Mouse (Mus musculus) layer of hippocampus, adult 2 months (tissue): ENCODE measurements around the gene Polr1b. TPM values are rescaled to one million over a fixed set of nuclear protein-coding genes. Genes with fewer than 3 reads are reported as not detected.

Source experiments
- DNase-seq, 2 experiments: peaks; one replicate each; pipeline ENCODE4 v3.0.0; 2022; ENCODE audit warnings: low spot score in 2 of 2
- H3K27ac ChIP-seq: fragments of 200-600 bp; 2 replicates; pipeline ENCODE4 v1.8.1; 2022
- H3K4me3 ChIP-seq: fragments of 200-600 bp; 2 replicates; pipeline ENCODE4 v1.8.1; 2022; ENCODE audit warnings: mild to moderate bottlenecking
- CTCF ChIP-seq: fragments of 200-600 bp; conservative IDR thresholded peaks from 2 replicates; pipeline ENCODE4 v1.8.1; 2022; ENCODE audit warnings: antibody characterized with exemption, mild to moderate bottlenecking, moderate library complexity
- total RNA-seq, 2 experiments: library from RNA; stranded (reverse); gene quantifications; 2 replicates each; pipeline ENCODE4 v1.2.3; 2021

The Polr1b gene
- total RNA-seq, 2 experiments from 2014 or later: 16.2 to 17.2 TPM

- DNase-seq: no peak
- no peak overlapping the region for H3K4me3 ChIP-seq
- no peak for TF ChIP-seq CTCF
- no peak overlapping the region for H3K27ac ChIP-seq
These were observed 19.7 kb upstream of the Polr1b start for GRCm38 (mm10) chr2:129081097-129081496.

- H3K27ac ChIP-seq: no peak overlapping the region
- no peak for TF ChIP-seq CTCF
- no peak overlapping the region for H3K4me3 ChIP-seq
- DNase-seq: no peak
These were observed 17.3 kb upstream of the Polr1b start for GRCm38 (mm10) chr2:129083514-129083913.

DNA sequence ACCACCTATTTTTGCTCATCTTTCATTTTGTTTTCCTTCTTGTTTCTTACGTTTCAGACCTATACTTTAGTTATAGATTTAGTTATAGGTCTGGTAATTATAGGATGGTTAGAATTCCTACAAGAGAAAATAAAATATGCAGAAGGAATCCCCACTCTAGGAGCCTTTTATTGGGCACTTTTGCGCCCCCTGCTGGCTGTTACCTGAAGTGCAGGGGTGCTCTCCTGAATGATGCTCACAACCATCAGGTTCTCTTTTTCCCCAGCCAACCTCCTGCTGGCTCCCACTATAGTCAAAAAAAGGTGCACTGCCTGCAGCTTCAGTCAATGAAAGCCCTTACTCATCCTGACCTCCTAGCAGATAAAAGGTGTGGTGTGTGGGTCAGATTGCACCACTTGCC, 15.8 kb upstream of the Polr1b start:
- peak; percentile 88 for TF ChIP-seq CTCF
- Histone ChIP-seq H3K4me3 (no peak overlapping the region), H3K27ac (no peak overlapping the region)
- peak in 1 of 2 experiments; percentile 40 for DNase-seq

- no peak for TF ChIP-seq CTCF
- no peak for DNase-seq
- no peak overlapping the region for H3K4me3 ChIP-seq
- H3K27ac ChIP-seq: no peak overlapping the region
These were observed 13.3 kb upstream of the Polr1b start for GRCm38 (mm10) chr2:129087520-129087919.

DNA sequence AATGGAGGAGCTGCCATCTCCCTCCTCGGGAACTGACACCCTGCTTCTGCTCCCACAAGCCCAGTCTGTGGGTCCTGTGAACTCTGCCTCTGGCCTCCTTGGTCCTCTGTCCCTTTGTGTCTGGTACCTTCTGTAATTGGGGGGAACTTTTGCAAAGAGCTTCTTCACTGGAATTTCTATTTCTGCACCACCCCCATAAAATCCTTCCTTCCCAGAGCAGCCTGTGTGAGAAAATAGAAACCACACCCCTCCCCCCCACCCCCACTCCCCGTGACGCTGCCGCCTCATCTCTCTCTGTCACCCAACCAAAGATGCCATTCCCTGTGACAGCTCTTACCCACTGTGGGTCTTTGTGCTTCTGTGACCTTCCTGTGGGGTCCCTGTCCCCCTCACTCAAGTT, 10.4 kb upstream of the Polr1b start:
- TF ChIP-seq CTCF: no peak
- Histone ChIP-seq H3K4me3 (no peak overlapping the region), H3K27ac (peak overlapping the region; percentile 4; the same call in 1 of the 2 replicates)
- DNase-seq: no peak

DNA sequence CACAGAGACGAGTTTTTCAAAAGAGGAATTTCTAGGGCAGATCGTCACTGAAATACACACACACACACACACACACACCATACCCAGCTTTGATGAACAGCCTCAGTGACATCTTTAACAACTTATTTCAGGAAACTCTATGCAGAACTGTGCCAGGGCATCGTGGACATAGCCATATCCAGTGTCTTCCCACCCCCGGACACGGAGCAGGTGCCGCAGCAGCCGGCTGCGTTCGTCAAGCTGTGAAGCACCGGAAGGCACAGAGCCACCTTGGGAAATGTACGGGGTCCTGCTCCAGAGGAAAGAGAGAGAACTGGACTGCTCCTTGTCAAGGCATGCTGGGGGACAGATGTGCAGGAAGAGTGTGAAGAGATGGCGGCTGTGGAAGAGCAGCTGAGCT, 8.0 kb upstream of the Polr1b start:
- Histone ChIP-seq H3K4me3 (no peak overlapping the region), H3K27ac (no peak overlapping the region)
- TF ChIP-seq CTCF: no peak
- no peak for DNase-seq

GRCm38 (mm10) chr2:129093926-129094724, 6.7 kb upstream of the Polr1b start:
- peak; percentile 23 to 25 for DNase-seq
- no peak overlapping the region for H3K4me3 ChIP-seq
- no peak overlapping the region for H3K27ac ChIP-seq
- peak; percentile 49 for TF ChIP-seq CTCF

- H3K27ac ChIP-seq: no peak overlapping the region
- TF ChIP-seq CTCF: no peak
- DNase-seq: peak; percentile 35 to 56
- H3K4me3 ChIP-seq: no peak overlapping the region
These were observed 12.1 kb downstream of the Polr1b start for GRCm38 (mm10) chr2:129112924-129113323.

DNA sequence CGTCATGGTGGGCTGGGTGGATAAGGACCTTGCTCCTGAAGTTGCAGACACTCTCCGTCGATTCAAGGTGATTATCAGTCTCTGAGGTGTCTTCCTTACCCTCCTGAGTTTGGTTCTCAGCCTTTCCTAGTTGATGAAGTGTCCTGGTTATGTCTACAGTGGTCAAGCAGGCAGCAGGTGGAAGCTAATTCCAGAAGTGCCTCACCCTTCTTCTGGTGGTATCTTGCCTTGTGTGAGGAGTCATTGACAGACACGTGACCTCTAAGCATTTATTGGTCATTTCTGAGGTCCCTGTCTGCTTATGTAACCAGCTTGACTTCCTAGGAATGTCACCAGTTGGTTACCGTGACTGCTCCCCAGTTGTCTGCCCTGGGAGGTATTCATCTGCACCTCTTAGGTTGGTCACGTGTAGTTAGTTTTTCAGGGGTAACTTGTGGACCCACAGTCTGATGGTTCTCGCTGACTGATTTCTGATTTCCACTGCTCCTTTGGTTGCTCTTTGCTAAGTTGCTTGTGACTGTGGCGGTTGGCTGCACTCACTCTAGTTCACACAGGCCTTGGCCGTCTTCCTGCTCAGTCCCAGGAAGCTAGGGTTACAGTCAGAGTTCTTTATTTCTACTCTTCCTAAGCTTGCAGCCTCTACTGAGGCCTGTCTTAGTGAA, 15.0 kb downstream of the Polr1b start:
- no peak for DNase-seq
- TF ChIP-seq CTCF: no peak
- Histone ChIP-seq H3K4me3 (no peak overlapping the region), H3K27ac (no peak overlapping the region)

- no peak for TF ChIP-seq CTCF
- H3K4me3 ChIP-seq: no peak overlapping the region
- DNase-seq: no peak
- no peak overlapping the region for H3K27ac ChIP-seq
These were observed 15.6 kb downstream of the Polr1b start for GRCm38 (mm10) chr2:129116368-129116739.

DNA sequence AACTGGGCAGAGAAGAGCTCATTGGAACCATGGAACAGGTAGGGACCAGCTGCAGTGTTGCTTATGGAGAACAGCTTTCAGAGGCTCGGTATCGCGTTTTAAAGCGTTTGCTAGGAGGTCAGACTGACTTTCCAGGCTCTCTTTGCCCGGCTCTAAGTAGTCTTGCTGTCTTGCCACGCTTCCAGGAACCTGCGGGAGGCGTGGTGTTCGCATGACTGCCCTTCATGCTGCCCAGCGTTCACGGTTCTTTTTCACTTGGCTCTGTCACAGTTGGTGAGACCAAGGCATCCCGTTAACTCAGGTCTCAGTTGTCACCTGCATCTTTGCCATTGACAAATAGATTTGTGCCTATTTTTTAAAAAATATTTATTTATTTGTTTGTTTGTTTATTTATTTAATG, 17.3 kb downstream of the Polr1b start:
- TF ChIP-seq CTCF: no peak
- H3K4me3 ChIP-seq: no peak overlapping the region
- DNase-seq: no peak
- H3K27ac ChIP-seq: no peak overlapping the region

DNA sequence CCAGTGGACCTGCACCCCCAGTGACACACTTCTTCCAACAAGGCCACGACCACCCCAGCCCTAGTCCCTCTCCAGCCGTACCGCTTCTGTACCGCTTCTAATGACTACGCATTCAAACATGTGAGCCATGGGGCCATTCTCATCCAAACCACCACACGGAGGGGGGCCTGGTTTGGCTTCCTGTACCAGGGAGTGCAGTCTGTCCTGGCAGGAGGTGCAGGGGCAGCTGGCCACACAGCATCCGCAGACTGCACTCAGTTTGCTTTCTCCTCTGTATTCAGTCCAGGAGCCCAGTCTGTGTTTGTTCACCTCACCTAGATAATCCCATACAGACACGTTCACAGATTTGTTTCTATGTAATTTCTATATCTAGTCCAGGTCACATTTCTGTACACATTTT, 21.2 kb downstream of the Polr1b start:
- Histone ChIP-seq H3K4me3 (no peak overlapping the region), H3K27ac (no peak overlapping the region)
- TF ChIP-seq CTCF: no peak
- DNase-seq: no peak

- peak; percentile 92 to 98 for DNase-seq
- TF ChIP-seq CTCF: no peak
- peak within 1 kb of the TSS; percentile 80 for H3K4me3 ChIP-seq
- peak within 1 kb of the TSS; percentile 97 for H3K27ac ChIP-seq
These were observed 28.7 kb downstream of the Polr1b start, which contains the start of gene Chchd5 for GRCm38 (mm10) chr2:129129412-129129929. Chchd5 (plus strand) TSS chr2:129129700.

DNA sequence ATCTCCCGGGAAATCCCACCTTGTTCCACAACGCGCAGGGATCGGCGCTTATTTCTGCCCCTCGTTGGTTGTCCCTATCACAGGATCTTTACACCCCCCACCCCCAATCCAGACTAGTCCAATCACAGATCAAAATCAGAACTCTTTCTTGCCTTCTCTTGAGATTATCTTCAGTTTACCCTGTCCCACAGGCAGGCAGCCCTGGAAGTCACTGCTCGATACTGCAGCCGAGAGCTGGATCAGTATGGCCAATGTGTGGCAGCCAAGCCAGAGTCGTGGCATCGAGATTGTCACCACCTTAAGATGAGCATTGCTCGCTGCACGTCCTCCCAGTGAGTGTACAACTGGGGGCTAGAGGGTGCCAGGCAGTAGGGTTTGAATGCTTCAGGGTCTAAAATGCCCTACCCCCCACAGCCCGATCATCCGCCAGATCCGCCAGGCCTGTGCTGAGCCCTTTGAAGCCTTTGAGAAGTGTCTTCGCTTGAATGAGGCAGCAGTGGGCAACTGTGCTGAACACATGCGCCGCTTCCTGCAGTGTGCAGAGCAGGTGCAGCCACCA, 29.3 kb downstream of the Polr1b start:
- no peak for DNase-seq
- TF ChIP-seq CTCF: no peak
- H3K27ac ChIP-seq: peak overlapping the region; percentile 97
- peak overlapping the region; percentile 80 for H3K4me3 ChIP-seq
